8 mouse cellular contexts compared by ENCODE assay signal in the genomic region with DNA sequence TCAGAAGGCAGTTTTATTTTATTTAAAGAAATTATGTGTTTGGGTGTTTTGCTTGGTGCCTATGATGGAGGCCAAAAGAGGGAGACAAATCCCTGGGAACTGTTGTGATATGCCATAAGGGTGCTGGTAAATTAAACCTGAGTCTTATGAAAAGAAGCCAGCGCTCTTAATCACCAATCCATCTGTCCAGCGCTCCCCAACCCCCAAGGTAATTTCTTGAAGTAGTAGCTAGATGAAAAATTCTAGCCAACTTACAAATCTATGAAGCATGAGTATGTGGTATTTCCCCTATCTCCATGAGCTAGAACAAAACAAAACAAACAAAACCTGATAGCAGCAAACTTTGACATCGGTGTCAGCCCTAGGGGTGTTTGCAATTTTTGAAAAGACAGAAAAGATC. TPM values are rescaled to one million over a fixed set of nuclear protein-coding genes. Genes with fewer than 3 reads are reported as not detected.
DNase-seq lines count a peak whose midpoint lies in the region; ATAC-seq and TF ChIP-seq lines count a peak whose summit lies in the region.

No protein-coding gene starts in this region.

- H3K4me3 ChIP-seq in kidney, postnatal 0 days (replicated peaks; ENCODE audit: low read depth, low read length) = no peak overlapping the region
- no peak overlapping the region for H3K4me3 ChIP-seq in forebrain, embryonic 16.5 days (replicated peaks; ENCODE audit: low read length)
- H3K4me3 ChIP-seq in midbrain, postnatal 0 days (ENCODE audit: low read depth, low read length) = no peak overlapping the region

- no peaks in the 10 kb centered on the region for H3K27me3 ChIP-seq in kidney, postnatal 0 days (ENCODE audit: insufficient read depth, low read length)
- H3K27me3 ChIP-seq in forebrain, embryonic 16.5 days (replicated peaks; ENCODE audit: control insufficient read depth, insufficient read depth, low read length) = no peaks in the 10 kb centered on the region
- no peaks in the 10 kb centered on the region for H3K27me3 ChIP-seq in midbrain, postnatal 0 days (ENCODE audit: insufficient read depth, low read length)

- peaks cover 9% of the 10 kb centered on the region; the same call in 1 of the 2 replicates for H3K4me1 ChIP-seq in kidney, postnatal 0 days (replicated peaks; ENCODE audit: insufficient read depth, low read length)
- H3K4me1 ChIP-seq in forebrain, embryonic 16.5 days (replicated peaks; ENCODE audit: control insufficient read depth, insufficient read depth, low read length) = peaks cover 21% of the 10 kb centered on the region
- peaks cover 12% of the 10 kb centered on the region; the same call in 1 of the 2 replicates for H3K4me1 ChIP-seq in midbrain, postnatal 0 days (ENCODE audit: insufficient read depth, low read length)

- no peaks in the 10 kb centered on the region for H3K9me3 ChIP-seq in kidney, postnatal 0 days (replicated peaks; ENCODE audit: low read length)
- no peaks in the 10 kb centered on the region for H3K9me3 ChIP-seq in forebrain, embryonic 16.5 days (ENCODE audit: control insufficient read depth, low read length)
- H3K9me3 ChIP-seq in midbrain, postnatal 0 days (ENCODE audit: low read length) = no peaks in the 10 kb centered on the region

- peak; percentile 15 to 17 for DNase-seq in cerebellum, postnatal 10 days
- DNase-seq in cerebellum, adult 9-11 months = no peak
- no peak for DNase-seq in kidney, postnatal 0 days (ENCODE audit: low spot score)
- no peak for DNase-seq in kidney, postnatal 4 days
- DNase-seq in midbrain, postnatal 0 days (ENCODE audit: low spot score) = no peak
- no peak for DNase-seq in embryo, embryonic 11 days

- H3K9ac ChIP-seq in kidney, postnatal 0 days (ENCODE audit: low read depth, low read length) = no peak overlapping the region
- peak overlapping the region; percentile 25; the same call in 1 of the 2 replicates for H3K9ac ChIP-seq in forebrain, embryonic 16.5 days (replicated peaks; ENCODE audit: low read depth, low read length)
- H3K9ac ChIP-seq in midbrain, postnatal 0 days (replicated peaks; ENCODE audit: low read length, poor library complexity, severe bottlenecking) = no peak overlapping the region

- H3K4me2 ChIP-seq in kidney, postnatal 0 days (ENCODE audit: low read length) = peak overlapping the region; percentile 68; the same call in 1 of the 2 replicates
- H3K4me2 ChIP-seq in forebrain, embryonic 16.5 days (ENCODE audit: low read length) = peak overlapping the region; percentile 67
- peak overlapping the region; percentile 63; the same call in 1 of the 2 replicates for H3K4me2 ChIP-seq in midbrain, postnatal 0 days (ENCODE audit: low read depth, low read length, poor library complexity, severe bottlenecking)

- 85% methylated on average over 3 of the region's 3 CpGs for WGBS in kidney, postnatal 0 days
- WGBS in forebrain, embryonic 16.5 days = 74% methylated on average over 3 of the region's 3 CpGs
- 79% methylated on average over 3 of the region's 3 CpGs for whole genome bisulfite sequencing in midbrain, postnatal 0 days

- no peak for TF ChIP-seq CTCF in kidney, postnatal 0 days (IDR thresholded peaks at IDR 0.05; ENCODE audit: low read depth)
- no peak for TF ChIP-seq CTCF in midbrain, postnatal 0 days (IDR thresholded peaks at IDR 0.05)

- 0 out of 2 replicates have a peak, but pooled peaks cover 2% of the 10 kb centered on the region for H3K36me3 ChIP-seq in kidney, postnatal 0 days (ENCODE audit: insufficient read depth, low read length)
- peaks cover 3% of the 10 kb centered on the region; the same call in 1 of the 2 replicates for H3K36me3 ChIP-seq in forebrain, embryonic 16.5 days (ENCODE audit: control insufficient read depth, insufficient read depth)
- peaks cover 7% of the 10 kb centered on the region; the same call in 1 of the 2 replicates for H3K36me3 ChIP-seq in midbrain, postnatal 0 days (ENCODE audit: insufficient read depth, low read length)

- H3K27ac ChIP-seq in kidney, postnatal 0 days = no peak overlapping the region
- 0 out of 2 replicates have a peak overlapping the region, but pooled peaks have one; percentile 28 for H3K27ac ChIP-seq in forebrain, embryonic 16.5 days (ENCODE audit: low read length)
- H3K27ac ChIP-seq in midbrain, postnatal 0 days (ENCODE audit: low read depth, low read length) = no peak overlapping the region

- no peak for ATAC-seq in kidney, postnatal 0 days (replicated peaks; ENCODE audit: low FRiP score, low read depth)
- no peak for ATAC-seq in forebrain, embryonic 16.5 days
- no peak for ATAC-seq in midbrain, postnatal 0 days (ENCODE audit: low FRiP score)
- ATAC-seq in CD4-positive, CD25-positive, alpha-beta regulatory T cell, adult 4 months = no peak

RNA-seq across cellular contexts. Expression of gene Mapkbp1, which starts 1.2 kb away (rescaled TPM):
- 1.9 and 2.0 TPM in 2 replicates for polyA plus RNA-seq in kidney, postnatal 0 days (2015; fragmentation: Nextera tagmentation; extraction: Ambion mirVana)
- polyA plus RNA-seq in forebrain, embryonic 16.5 days (2015; fragmentation: Nextera tagmentation; extraction: Ambion mirVana) = 4.9 and 5.8 TPM in 2 replicates
- 54.2 and 64.6 TPM in 2 replicates for total RNA-seq in midbrain, postnatal 0 days (2014; rRNA removed)
- polyA plus RNA-seq in midbrain, postnatal 0 days (2015; fragmentation: Nextera tagmentation; extraction: Ambion mirVana) = 7.1 and 7.4 TPM in 2 replicates
- polyA plus RNA-seq in CD4-positive, CD25-positive, alpha-beta regulatory T cell, adult 4 months (2017; shearing (Covaris generic)) = 1 to 10 TPM; 2.4 to 2.9 TPM

RNA-seq across cellular contexts. Expression of gene Jmjd7, which starts 56.0 kb away (rescaled TPM):
- 24.7 and 25.7 TPM in 2 replicates for polyA plus RNA-seq in kidney, postnatal 0 days (2015; fragmentation: Nextera tagmentation; extraction: Ambion mirVana)
- polyA plus RNA-seq in forebrain, embryonic 16.5 days (2015; fragmentation: Nextera tagmentation; extraction: Ambion mirVana) = 16.2 and 17.4 TPM in 2 replicates
- total RNA-seq in midbrain, postnatal 0 days (2014; rRNA removed) = 4.9 and 11.7 TPM in 2 replicates
- polyA plus RNA-seq in midbrain, postnatal 0 days (2015; fragmentation: Nextera tagmentation; extraction: Ambion mirVana) = 13.6 and 13.7 TPM in 2 replicates
- 10 to 100 TPM; 24.3 to 28.4 TPM for polyA plus RNA-seq in CD4-positive, CD25-positive, alpha-beta regulatory T cell, adult 4 months (2017; shearing (Covaris generic))

RNA-seq across cellular contexts. Expression of gene Gm28042, which starts 56.0 kb away (rescaled TPM):
- polyA plus RNA-seq in kidney, postnatal 0 days (2015; fragmentation: Nextera tagmentation; extraction: Ambion mirVana) = 0.89 and 1.2 TPM in 2 replicates
- 4.6 and 7.2 TPM in 2 replicates for polyA plus RNA-seq in forebrain, embryonic 16.5 days (2015; fragmentation: Nextera tagmentation; extraction: Ambion mirVana)
- 3.7 and 6.6 TPM in 2 replicates for total RNA-seq in midbrain, postnatal 0 days (2014; rRNA removed)
- polyA plus RNA-seq in midbrain, postnatal 0 days (2015; fragmentation: Nextera tagmentation; extraction: Ambion mirVana) = 0.98 and 2.5 TPM in 2 replicates
- 1 to 10 TPM; 2.5 to 2.9 TPM for polyA plus RNA-seq in CD4-positive, CD25-positive, alpha-beta regulatory T cell, adult 4 months (2017; shearing (Covaris generic))

Comparison
In these comparisons a context has a peak if more than half of its experiments do, and no peak if none do; other contexts are left out.
1. DNase-seq: peak in cerebellum, postnatal 10 days (2 of 2); none in cerebellum, adult 9-11 months (single experiment), kidney, postnatal 0 days (single experiment), kidney, postnatal 4 days (0 of 2), midbrain, postnatal 0 days (single experiment) and embryo, embryonic 11 days (single experiment).
2. Peak in every context shown above with its lines, with median percentiles within 50 percentile points of each other: H3K4me2 ChIP-seq.